Mouse (Mus musculus) ES-CJ7 (cell line): ENCODE measurements around the gene Stfa2l1.
"Not testable (repeated sequence)": the region's sequence is repeated elsewhere in the genome, so short reads cannot be mapped to it uniquely, and the experiment has no call there.

ENCODE experiments used
- DNase-seq: peaks from one replicate; pipeline ENCODE4 v3.0.0; 2011; ENCODE audit warnings: low read depth, low spot score

The Stfa2l1 gene

GRCm38 (mm10) chr16:36156402-36156975 lies at the start of gene Stfa2l1:
Gene Stfa2l1 (plus strand): TSS chr16:36156811.
- no peak for DNase-seq

GRCm38 (mm10) chr16:36111486-36111885 lies 45.1 kb upstream of the Stfa2l1 start:
- not testable (repeated sequence) for DNase-seq

GRCm38 (mm10) chr16:36115751-36116150 lies 40.9 kb upstream of the Stfa2l1 start:
- not testable (repeated sequence) for DNase-seq

GRCm38 (mm10) chr16:36128092-36128491 lies 28.5 kb upstream of the Stfa2l1 start:
- DNase-seq = no peak

- no peak for DNase-seq
These were observed 25.5 kb upstream of the Stfa2l1 start, which contains the start of gene Csta1 for GRCm38 (mm10) chr16:36131141-36131540. Gene Csta1 (minus strand): TSS chr16:36131241.

GRCm38 (mm10) chr16:36138201-36138600 lies 18.4 kb upstream of the Stfa2l1 start:
- DNase-seq = no peak

GRCm38 (mm10) chr16:36167841-36168240 lies 11.2 kb downstream of the Stfa2l1 start:
- DNase-seq = peak; percentile 69

GRCm38 (mm10) chr16:36176108-36176507 lies 19.5 kb downstream of the Stfa2l1 start:
- DNase-seq = no peak

- DNase-seq = no peak
These were observed 23.3 kb downstream of the Stfa2l1 start for GRCm38 (mm10) chr16:36179910-36180309.

GRCm38 (mm10) chr16:36183912-36184311 lies 27.3 kb downstream of the Stfa2l1 start, which contains the start of gene Gm5483:
Gene Gm5483 (plus strand): TSS chr16:36184212.
- not testable (repeated sequence) for DNase-seq

GRCm38 (mm10) chr16:36199226-36199625 lies 42.6 kb downstream of the Stfa2l1 start:
- no peak for DNase-seq

GRCm38 (mm10) chr16:36203846-36204245 lies 47.2 kb downstream of the Stfa2l1 start:
- DNase-seq = no peak

GRCm38 (mm10) chr16:36205684-36206083 lies 49.1 kb downstream of the Stfa2l1 start:
- peak; percentile 51 for DNase-seq

- no peak for DNase-seq
These were observed 53.4 kb downstream of the Stfa2l1 start, which contains the start of gene Gm5416 for GRCm38 (mm10) chr16:36209967-36210453. Gene Gm5416 (plus strand): TSS chr16:36210403.
